Mouse (Mus musculus) cortical plate, adult 2 months (tissue): ENCODE measurements around the gene Etl4.

Source experiments
- CTCF ChIP-seq: fragments of 200-500 bp; IDR thresholded peaks from 2 replicates; pipeline ENCODE4 v1.5.1; 2011; ENCODE audit warnings: mild to moderate bottlenecking, control low read depth, low read length; ENCODE audit not compliant: insufficient read depth; ENCODE audit errors: extremely low read depth
- POLR2A ChIP-seq: fragments of 200-500 bp; IDR thresholded peaks from 2 replicates; pipeline ENCODE4 v1.6.1; 2011; ENCODE audit warnings: mild to moderate bottlenecking, low read length, control low read depth; ENCODE audit not compliant: insufficient read depth; ENCODE audit errors: extremely low read depth

- no peak for TF ChIP-seq POLR2A
- TF ChIP-seq CTCF, result no peak
These were observed 382.1 kb downstream of the Etl4 start for GRCm38 (mm10) chr2:20291741-20292110.
